30 mouse cellular contexts compared by ENCODE assay signal in the genomic region with DNA sequence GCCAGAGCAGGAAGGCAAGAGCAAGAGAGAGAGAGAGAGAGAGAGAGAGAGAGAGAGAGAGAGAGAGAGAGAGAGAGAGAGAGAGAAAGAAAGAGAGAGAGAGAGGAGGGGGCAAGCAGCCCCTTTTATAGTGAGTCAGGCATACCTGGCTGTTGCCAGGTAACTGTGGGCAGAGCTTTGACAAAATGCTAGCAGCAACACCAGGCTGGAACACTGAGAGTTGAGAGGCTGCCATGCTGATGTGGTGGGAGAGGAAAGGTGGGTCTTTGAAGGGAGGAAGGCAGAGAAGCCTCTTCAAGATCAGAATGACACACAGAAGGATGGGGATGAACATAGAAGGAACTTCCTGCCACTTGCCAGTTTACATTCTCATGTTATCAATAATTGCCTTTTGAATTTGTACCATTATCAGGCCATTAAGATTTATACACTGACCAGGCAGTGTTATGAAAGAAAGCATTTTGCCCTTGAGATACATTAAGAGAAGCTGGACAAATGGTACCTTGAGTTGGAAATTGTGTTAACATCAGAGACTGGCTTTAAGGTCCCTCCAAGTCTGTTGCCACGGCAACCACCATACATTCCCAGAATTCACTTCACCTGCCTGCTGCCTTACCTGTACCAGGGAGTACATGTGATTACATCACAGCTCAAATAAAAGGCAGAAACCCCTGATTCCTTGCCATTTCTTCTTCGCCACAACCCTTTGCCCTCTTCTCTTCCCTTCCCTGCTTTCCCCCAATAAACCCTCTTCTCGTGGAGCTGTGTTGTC.
DNase-seq lines count a peak whose midpoint lies in the region; ATAC-seq and TF ChIP-seq lines count a peak whose summit lies in the region.
"Had no signal": no experiment of that assay in that cellular context is flagged by ENCODE, and none has a peak within 500 bp of the region (broad histone marks: within the 10 kb centered on the region; RNA-seq: fewer than 3 reads in every experiment).

No protein-coding gene starts in this region.

- H3K9me3 ChIP-seq in forebrain, embryonic 14.5 days (replicated peaks; ENCODE audit: control insufficient read depth, low read length): no peaks in the 10 kb centered on the region
- no peaks in the 10 kb centered on the region for H3K9me3 ChIP-seq in forebrain, embryonic 12.5 days
- H3K9me3 ChIP-seq in midbrain, embryonic 14.5 days (ENCODE audit: control insufficient read depth, low read length): no peaks in the 10 kb centered on the region
- H3K9me3 ChIP-seq in midbrain, embryonic 13.5 days: no peaks in the 10 kb centered on the region
- H3K9me3 ChIP-seq: embryonic facial prominence, embryonic 10.5 days; embryonic facial prominence, embryonic 13.5 days; forebrain, embryonic 15.5 days; heart, embryonic 10.5 days; heart, embryonic 13.5 days; hindbrain, embryonic 12.5 days; hindbrain, embryonic 15.5 days had no signal

- H3K4me2 ChIP-seq in forebrain, embryonic 14.5 days (ENCODE audit: low read length): no peak overlapping the region
- H3K4me2 ChIP-seq in forebrain, embryonic 12.5 days: no peak overlapping the region
- no peak overlapping the region for H3K4me2 ChIP-seq in midbrain, embryonic 14.5 days (ENCODE audit: low read length)
- H3K4me2 ChIP-seq in midbrain, embryonic 13.5 days (replicated peaks): no peak overlapping the region
- H3K4me2 ChIP-seq: embryonic facial prominence, embryonic 13.5 days; forebrain, embryonic 15.5 days; heart, embryonic 13.5 days; hindbrain, embryonic 12.5 days; hindbrain, embryonic 15.5 days had no signal

- TF ChIP-seq POLR2A in testis, adult 2 months (IDR thresholded peaks at IDR 0.05; ENCODE audit: control insufficient read depth, low read depth, low read length): no peak

- H3K36me3 ChIP-seq in forebrain, embryonic 14.5 days (ENCODE audit: control insufficient read depth, insufficient read depth, low read length): no peaks in the 10 kb centered on the region
- H3K36me3 ChIP-seq in forebrain, embryonic 12.5 days (replicated peaks): no peaks in the 10 kb centered on the region
- H3K36me3 ChIP-seq in midbrain, embryonic 14.5 days (ENCODE audit: control insufficient read depth, insufficient read depth, low read length): no peaks in the 10 kb centered on the region
- H3K36me3 ChIP-seq in midbrain, embryonic 13.5 days: no peaks in the 10 kb centered on the region
- H3K36me3 ChIP-seq in testis, adult 2 months (ENCODE audit: control insufficient read depth, insufficient read depth, low read length): no peaks in the 10 kb centered on the region
- H3K36me3 ChIP-seq: embryonic facial prominence, embryonic 10.5 days; embryonic facial prominence, embryonic 13.5 days; forebrain, embryonic 15.5 days; G1E; heart, embryonic 10.5 days; heart, embryonic 13.5 days; hindbrain, embryonic 12.5 days; hindbrain, embryonic 15.5 days had no signal

- H3K4me1 ChIP-seq in forebrain, embryonic 14.5 days (ENCODE audit: control insufficient read depth, insufficient read depth, low read length): no peaks in the 10 kb centered on the region; the same call in 1 of the 2 replicates
- no peaks in the 10 kb centered on the region for H3K4me1 ChIP-seq in forebrain, embryonic 12.5 days
- H3K4me1 ChIP-seq in midbrain, embryonic 14.5 days (ENCODE audit: control insufficient read depth, insufficient read depth, low read length): no peaks in the 10 kb centered on the region
- H3K4me1 ChIP-seq in midbrain, embryonic 13.5 days (replicated peaks): no peaks in the 10 kb centered on the region; the same call in 1 of the 2 replicates
- H3K4me1 ChIP-seq in testis, adult 2 months (ENCODE audit: control insufficient read depth, insufficient read depth, low read length): peaks cover 4% of the 10 kb centered on the region
- H3K4me1 ChIP-seq: embryonic facial prominence, embryonic 10.5 days; embryonic facial prominence, embryonic 13.5 days; heart, embryonic 10.5 days; heart, embryonic 13.5 days; hindbrain, embryonic 12.5 days had no signal

- H3K27me3 ChIP-seq in forebrain, embryonic 14.5 days (replicated peaks; ENCODE audit: control insufficient read depth, insufficient read depth, low read length): no peaks in the 10 kb centered on the region
- H3K27me3 ChIP-seq in forebrain, embryonic 12.5 days: no peaks in the 10 kb centered on the region
- no peaks in the 10 kb centered on the region for H3K27me3 ChIP-seq in midbrain, embryonic 14.5 days (ENCODE audit: control insufficient read depth, insufficient read depth, low read length)
- no peaks in the 10 kb centered on the region for H3K27me3 ChIP-seq in midbrain, embryonic 13.5 days
- H3K27me3 ChIP-seq in testis, adult 2 months (ENCODE audit: control insufficient read depth, insufficient read depth, low read length): no peaks in the 10 kb centered on the region
- H3K27me3 ChIP-seq: CH12.LX; embryonic facial prominence, embryonic 13.5 days; forebrain, embryonic 15.5 days; heart, embryonic 13.5 days; hindbrain, embryonic 12.5 days; hindbrain, embryonic 15.5 days; Patski had no signal

- no peak for ATAC-seq in forebrain, embryonic 14.5 days
- ATAC-seq in forebrain, embryonic 12.5 days (ENCODE audit: low FRiP score): no peak
- no peak for ATAC-seq in midbrain, embryonic 14.5 days (ENCODE audit: low FRiP score, low TSS enrichment)
- ATAC-seq in midbrain, embryonic 13.5 days: no peak
- ATAC-seq: forebrain, embryonic 15.5 days; Patski had no signal

- no peak overlapping the region for H3K4me3 ChIP-seq in forebrain, embryonic 14.5 days (ENCODE audit: low read depth, low read length)
- no peak overlapping the region for H3K4me3 ChIP-seq in forebrain, embryonic 12.5 days (replicated peaks)
- no peak overlapping the region for H3K4me3 ChIP-seq in midbrain, embryonic 14.5 days (replicated peaks; ENCODE audit: low read depth, low read length)
- H3K4me3 ChIP-seq in midbrain, embryonic 13.5 days (replicated peaks): no peak overlapping the region
- H3K4me3 ChIP-seq in testis, adult 2 months (ENCODE audit: control insufficient read depth, low read depth, low read length): peak overlapping the region; percentile 76
- H3K4me3 ChIP-seq: embryonic facial prominence, embryonic 10.5 days; embryonic facial prominence, embryonic 13.5 days; erythroblast, embryonic 14.5 days; forebrain, embryonic 15.5 days; heart, adult 2 months; heart, embryonic 10.5 days; heart, embryonic 13.5 days; hindbrain, embryonic 12.5 days; hindbrain, embryonic 15.5 days had no signal

- WGBS in forebrain, embryonic 14.5 days: 91% methylated on average over 3 of the region's 3 CpGs
- 77% methylated on average over 3 of the region's 3 CpGs for WGBS in forebrain, embryonic 12.5 days
- WGBS in midbrain, embryonic 14.5 days: 91% methylated on average over 3 of the region's 3 CpGs
- WGBS in midbrain, embryonic 13.5 days: 88% methylated on average over 3 of the region's 3 CpGs

- no peak for TF ChIP-seq CTCF in testis, adult 2 months (IDR thresholded peaks at IDR 0.05; ENCODE audit: control insufficient read depth, insufficient read depth, insufficient replicate concordance, low read depth, low read length)

- DNase-seq in forebrain, embryonic 14.5 days (ENCODE audit: low spot score): peak; percentile 18
- peak; percentile 58 for DNase-seq in midbrain, embryonic 14.5 days
- DNase-seq in testis, postnatal 14 days (ENCODE audit: low spot score): no peak
- DNase-seq in B cell, adult 2 months: no peak
- DNase-seq: adrenal gland, postnatal 10 days; adrenal gland, postnatal 36 days; cerebellum, adult 11-12 months; cerebellum, adult 8-10 months; cerebellum, postnatal 10 days; cerebellum, postnatal 36 days; embryo, embryonic 11 days; gastrocnemius, postnatal 10 days; gastrocnemius, postnatal 36 days; heart, adult 2 months; heart, postnatal 14 days; heart, postnatal 4 days had no signal

- H3K9ac ChIP-seq in forebrain, embryonic 14.5 days (ENCODE audit: low read length): no peak overlapping the region
- no peak overlapping the region for H3K9ac ChIP-seq in forebrain, embryonic 12.5 days
- no peak overlapping the region for H3K9ac ChIP-seq in midbrain, embryonic 14.5 days (replicated peaks; ENCODE audit: low read length)
- H3K9ac ChIP-seq in midbrain, embryonic 13.5 days (replicated peaks): no peak overlapping the region
- H3K9ac ChIP-seq: embryonic facial prominence, embryonic 13.5 days; forebrain, embryonic 15.5 days; heart, embryonic 13.5 days; hindbrain, embryonic 12.5 days; hindbrain, embryonic 15.5 days had no signal

- H3K27ac ChIP-seq in forebrain, embryonic 14.5 days (ENCODE audit: low read depth, low read length): no peak overlapping the region
- H3K27ac ChIP-seq in forebrain, embryonic 12.5 days: no peak overlapping the region
- no peak overlapping the region for H3K27ac ChIP-seq in midbrain, embryonic 14.5 days (replicated peaks; ENCODE audit: low read depth, low read length)
- H3K27ac ChIP-seq in midbrain, embryonic 13.5 days: no peak overlapping the region
- H3K27ac ChIP-seq in testis, adult 2 months (ENCODE audit: control insufficient read depth, insufficient read depth, low read depth, low read length): no peak overlapping the region
- H3K27ac ChIP-seq: embryonic facial prominence, embryonic 10.5 days; embryonic facial prominence, embryonic 13.5 days; forebrain, embryonic 15.5 days; heart, adult 2 months; heart, embryonic 10.5 days; heart, embryonic 13.5 days; hindbrain, embryonic 12.5 days; hindbrain, embryonic 15.5 days had no signal

Comparison
In these comparisons a context has a peak if more than half of its experiments do, and no peak if none do; other contexts are left out.
1. DNase-seq: peak in forebrain, embryonic 14.5 days (single experiment) and midbrain, embryonic 14.5 days (single experiment); none in testis, postnatal 14 days (single experiment) and B cell, adult 2 months (0 of 2).